Mouse (Mus musculus): ENCODE measurements around the gene Zfp629.

The Zfp629 gene

DNA sequence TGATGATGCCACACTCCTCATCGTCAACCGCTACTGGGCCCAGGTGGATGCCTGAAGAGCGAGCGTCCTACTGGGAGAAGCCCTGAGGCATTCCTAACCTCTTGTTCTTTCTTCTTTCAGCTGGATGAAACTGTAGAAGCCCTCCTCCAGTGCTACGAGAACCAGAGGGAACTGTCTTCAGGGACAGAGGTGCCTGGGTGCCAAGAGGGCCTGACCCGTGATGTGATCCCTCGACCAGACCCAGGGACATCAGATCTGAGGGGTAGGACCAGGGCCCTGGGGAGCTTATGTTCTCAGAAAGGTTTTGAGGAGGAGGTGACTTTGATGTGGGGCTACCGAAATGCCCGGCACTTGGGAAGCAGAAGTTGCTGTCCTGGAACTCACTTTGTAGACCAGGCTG lies 26.0 kb downstream of the Zfp629 start:
- TF ChIP-seq GATA4 (IDR thresholded peaks at IDR 0.05; ENCODE audit: insufficient replicate concordance, low read length), result no peak

- TF ChIP-seq GATA4 (IDR thresholded peaks at IDR 0.05; ENCODE audit: insufficient replicate concordance, low read length), result no peak
Measured at GRCm38 (mm10) chr7:127588901-127589300, 26.7 kb downstream of the Zfp629 start.

- TF ChIP-seq GATA4 (IDR thresholded peaks at IDR 0.05; ENCODE audit: insufficient replicate concordance, low read length), result peak; percentile 16; the same call in 1 of the 2 replicates
Measured at GRCm38 (mm10) chr7:127588011-127588871, 27.4 kb downstream of the Zfp629 start, which contains the start of the genes Ccdc189 and Rnf40. Ccdc189 (minus strand) TSS chr7:127588595. Rnf40 (plus strand) TSS chr7:127588767.

DNA sequence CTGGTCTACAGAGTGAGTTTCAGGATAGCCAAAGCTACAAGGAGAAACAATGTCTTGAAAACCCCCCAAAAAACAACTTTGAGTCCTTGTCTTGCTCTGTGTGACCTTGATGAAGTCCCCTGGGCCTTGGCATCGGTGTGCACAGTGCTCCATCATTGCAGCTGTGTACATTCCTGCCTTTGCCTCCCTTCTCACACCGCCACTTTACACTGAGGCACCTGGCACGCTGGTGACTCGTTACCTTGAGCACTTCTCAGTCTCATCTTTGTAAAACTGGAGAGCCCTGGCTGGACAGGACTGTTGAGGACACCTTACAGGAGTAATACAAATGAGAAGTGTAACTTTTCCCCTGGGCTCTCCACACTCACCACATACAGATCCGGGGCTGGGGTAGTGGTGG lies 28.4 kb downstream of the Zfp629 start:
- TF ChIP-seq GATA4 (IDR thresholded peaks at IDR 0.05; ENCODE audit: insufficient replicate concordance, low read length), result no peak

DNA sequence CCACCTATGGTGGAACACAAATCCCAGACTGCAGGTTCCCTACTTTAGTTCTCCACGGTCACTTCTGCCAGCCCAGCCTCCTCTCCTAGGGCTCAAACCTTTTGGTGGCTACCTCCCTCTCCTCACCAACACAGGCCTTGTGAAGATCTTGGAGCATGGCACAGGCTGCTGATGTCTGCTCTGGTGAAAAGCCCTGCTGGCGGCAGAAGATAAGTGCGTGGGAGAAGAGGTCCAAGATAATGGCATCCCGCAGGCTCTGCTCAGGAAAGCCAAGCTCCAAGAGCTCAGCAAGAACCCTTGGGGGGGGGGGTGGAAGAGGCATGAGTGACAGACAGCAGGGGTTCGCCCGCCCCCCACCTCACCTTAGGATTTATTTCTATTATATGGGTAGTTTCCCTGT lies 29.4 kb downstream of the Zfp629 start:
- TF ChIP-seq GATA4 (IDR thresholded peaks at IDR 0.05; ENCODE audit: insufficient replicate concordance, low read length), result no peak

GRCm38 (mm10) chr7:127585031-127585430 lies 30.6 kb downstream of the Zfp629 start:
- no peak for TF ChIP-seq GATA4 (IDR thresholded peaks at IDR 0.05; ENCODE audit: insufficient replicate concordance, low read length)

GRCm38 (mm10) chr7:127583260-127583659 lies 32.3 kb downstream of the Zfp629 start:
- no peak for TF ChIP-seq GATA4 (IDR thresholded peaks at IDR 0.05; ENCODE audit: insufficient replicate concordance, low read length)

DNA sequence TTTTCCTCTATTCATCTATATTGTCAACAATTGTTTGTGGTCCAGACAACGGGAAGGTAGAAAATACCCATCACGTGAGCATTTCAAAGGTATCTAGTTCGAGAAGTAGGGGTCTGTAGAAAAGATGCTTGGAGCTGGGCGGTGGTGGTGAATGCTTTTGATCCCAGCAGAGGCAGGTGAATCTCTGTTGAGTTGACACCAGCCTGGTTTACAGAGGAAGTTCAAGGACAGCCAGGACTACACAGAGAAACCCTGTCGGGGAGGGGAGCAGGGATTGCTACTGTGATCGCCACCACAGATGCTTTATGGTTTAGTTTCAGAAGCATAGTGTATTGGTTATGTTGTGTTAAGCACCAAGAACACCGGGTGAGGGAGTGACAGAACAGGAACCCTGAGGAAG lies 41.5 kb downstream of the Zfp629 start:
- TF ChIP-seq GATA4 (IDR thresholded peaks at IDR 0.05; ENCODE audit: insufficient replicate concordance, low read length), result no peak

DNA sequence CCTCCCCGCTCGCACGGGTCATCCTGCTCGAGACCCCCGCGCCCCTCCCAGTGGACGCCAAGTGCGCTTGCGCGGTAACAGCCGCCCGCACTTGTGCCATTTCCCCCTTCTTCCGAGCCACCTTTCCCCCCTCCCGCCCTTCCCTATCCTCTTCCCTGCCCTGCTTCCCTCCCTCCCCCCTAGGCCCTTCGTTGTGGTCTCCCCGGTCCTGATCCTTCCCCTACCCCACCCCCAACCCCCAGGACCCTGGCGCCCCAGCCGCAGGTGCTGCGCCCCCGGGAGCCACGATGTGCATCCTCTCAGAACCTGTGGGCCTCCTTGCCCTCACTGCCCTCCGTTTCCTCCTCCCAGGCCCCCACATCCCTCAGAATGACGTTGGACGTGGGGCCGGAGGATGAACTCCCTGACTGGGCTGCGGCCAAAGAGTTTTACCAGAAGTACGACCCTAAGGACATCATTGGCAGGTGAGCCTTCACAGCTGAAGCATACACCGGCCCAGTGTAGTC lies 42.0 kb downstream of the Zfp629 start:
- no peak for TF ChIP-seq GATA4 (IDR thresholded peaks at IDR 0.05; ENCODE audit: insufficient replicate concordance, low read length)

GRCm38 (mm10) chr7:127572895-127573471 lies 42.6 kb downstream of the Zfp629 start, which contains the start of gene Phkg2:
Phkg2 (plus strand) TSS chr7:127573340.
- no peak for TF ChIP-seq GATA4 (IDR thresholded peaks at IDR 0.05; ENCODE audit: insufficient replicate concordance, low read length)

GRCm38 (mm10) chr7:127564381-127565150 lies 51.0 kb downstream of the Zfp629 start:
- TF ChIP-seq GATA4 (IDR thresholded peaks at IDR 0.05; ENCODE audit: insufficient replicate concordance, low read length), result no peak

DNA sequence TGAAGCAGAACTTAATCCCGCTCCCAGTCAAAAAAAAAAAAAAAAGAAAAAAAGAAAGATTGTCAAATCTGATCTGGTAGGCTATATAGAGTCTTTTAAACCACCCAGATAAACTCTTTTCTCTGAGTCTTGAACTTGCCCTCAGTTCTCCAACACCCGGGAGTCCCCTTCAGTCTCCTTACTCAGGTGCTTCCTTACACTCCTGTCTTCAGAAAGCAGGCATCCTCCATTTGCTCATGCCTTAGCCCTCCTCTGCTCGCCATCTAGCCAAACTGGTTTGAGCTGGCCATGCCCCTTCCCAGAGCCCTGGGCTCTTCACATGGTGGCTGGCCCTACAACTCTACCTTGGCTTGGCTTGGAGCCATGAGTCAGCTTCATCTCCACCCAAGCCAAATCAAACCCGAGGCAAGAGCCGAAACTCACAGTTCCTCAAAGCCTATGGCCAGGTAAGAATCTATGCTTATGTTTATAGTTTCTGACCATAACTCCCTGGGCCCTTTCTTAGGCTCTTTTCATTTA lies 54.2 kb downstream of the Zfp629 start, which contains the start of gene Tmem265:
Tmem265 (plus strand) TSS at position 51 of the 519 bp plus-strand sequence.
- TF ChIP-seq GATA4 (IDR thresholded peaks at IDR 0.05; ENCODE audit: insufficient replicate concordance, low read length), result no peak

GRCm38 (mm10) chr7:127560580-127560979 lies 55.0 kb downstream of the Zfp629 start:
- TF ChIP-seq GATA4 (IDR thresholded peaks at IDR 0.05; ENCODE audit: insufficient replicate concordance, low read length), result no peak
